Mouse (Mus musculus) embryo, embryonic 9.5 days (tissue): Measurements from ENCODE around the gene Spin1.
"Not testable (repeated sequence)": the region's sequence is repeated elsewhere in the genome, so short reads cannot be mapped to it uniquely, and the experiment has no call there.

ENCODE experiments used
- DNase-seq: peaks from one replicate; pipeline ENCODE4 v3.0.0-alpha.2; 2017; ENCODE audit errors: extremely low spot score

The Spin1 gene

GRCm38 (mm10) chr13:51100233-51101015 lies at the start of gene Spin1:
Spin1 (plus strand) TSS chr13:51100880.
- DNase-seq = peak; percentile 83

DNA sequence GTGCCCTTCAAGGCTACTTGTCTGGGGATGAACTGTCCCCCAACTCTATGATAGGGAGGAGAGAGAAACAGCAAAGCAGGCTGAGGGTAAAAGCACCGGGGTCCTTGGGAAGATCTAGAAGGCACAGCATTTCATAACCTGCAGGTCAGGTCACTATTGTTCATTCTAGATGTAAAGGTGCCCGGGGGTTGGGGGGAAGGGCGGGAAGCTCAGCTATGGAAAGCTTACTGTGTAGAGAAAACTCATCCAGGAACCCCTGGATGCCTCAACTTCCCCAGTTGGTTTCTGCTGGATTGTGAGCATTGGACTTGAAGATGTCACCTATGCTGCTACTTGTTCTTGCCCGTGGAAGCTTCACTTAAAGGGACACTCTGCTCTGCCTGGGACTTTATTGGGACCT lies 49.7 kb upstream of the Spin1 start:
- DNase-seq = no peak

DNA sequence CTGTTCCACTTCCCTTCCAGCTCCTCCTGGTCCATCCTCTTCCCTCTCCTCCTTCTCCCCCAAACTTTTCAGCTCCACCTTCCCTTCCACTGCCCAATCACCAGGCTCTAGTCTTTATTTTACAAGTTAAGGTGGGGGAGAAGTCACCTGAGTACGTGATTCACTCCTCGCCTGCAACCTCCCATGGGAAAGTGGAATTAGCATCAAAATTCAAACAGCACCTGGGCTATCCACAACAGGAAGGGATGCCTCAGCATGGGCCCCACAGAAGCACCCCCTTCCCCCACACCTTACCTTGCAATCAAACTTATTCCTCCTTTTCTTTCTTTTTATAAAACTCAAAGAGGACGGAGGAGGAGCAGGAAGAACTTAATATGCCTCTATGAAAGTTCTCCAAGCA lies 48.3 kb upstream of the Spin1 start:
- no peak for DNase-seq

GRCm38 (mm10) chr13:51063024-51063423 lies 37.7 kb upstream of the Spin1 start:
- DNase-seq = no peak

DNA sequence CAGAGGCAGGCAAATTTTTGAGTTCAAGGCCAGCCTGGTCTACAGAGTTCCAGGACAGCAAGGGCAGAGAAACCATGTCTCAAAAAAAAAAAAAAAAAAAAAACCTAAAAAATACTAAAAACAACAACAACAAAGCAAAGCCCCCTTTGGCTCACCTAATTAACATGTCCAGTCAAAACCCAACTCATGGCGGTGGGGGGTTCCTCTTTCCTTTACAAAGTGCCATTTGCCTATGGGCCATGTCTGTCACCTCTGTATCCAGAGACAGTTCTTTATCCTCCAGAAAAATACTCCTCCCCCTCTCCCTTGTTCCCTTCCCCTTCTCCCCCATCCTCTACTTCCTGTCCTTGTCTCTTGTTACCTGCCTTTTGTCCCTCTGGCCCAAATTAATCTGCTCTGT lies 37.0 kb upstream of the Spin1 start:
- no peak for DNase-seq

DNA sequence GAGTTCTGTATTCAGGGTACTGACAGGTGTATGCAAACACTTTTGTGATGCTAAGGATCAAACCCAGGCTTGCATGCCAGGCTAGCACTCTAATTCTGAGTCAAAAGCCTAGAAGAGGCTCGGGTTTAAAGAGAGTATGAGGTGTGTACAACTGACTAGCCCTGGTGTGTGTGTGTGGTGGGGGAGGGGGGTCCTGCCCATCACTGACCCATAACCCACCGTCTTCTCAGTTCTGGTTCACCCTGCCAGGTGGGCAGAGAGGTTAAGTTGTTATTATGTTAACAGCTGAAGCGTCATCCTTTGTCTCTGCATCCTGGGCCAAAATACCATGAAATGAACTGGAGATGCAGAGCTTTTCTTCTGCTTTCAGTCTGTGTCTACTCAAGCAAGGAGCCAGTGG lies 36.3 kb upstream of the Spin1 start:
- no peak for DNase-seq

- no peak for DNase-seq
These were observed 29.5 kb upstream of the Spin1 start for GRCm38 (mm10) chr13:51071063-51071680.

GRCm38 (mm10) chr13:51071763-51072276 lies 28.9 kb upstream of the Spin1 start:
- DNase-seq = no peak

DNA sequence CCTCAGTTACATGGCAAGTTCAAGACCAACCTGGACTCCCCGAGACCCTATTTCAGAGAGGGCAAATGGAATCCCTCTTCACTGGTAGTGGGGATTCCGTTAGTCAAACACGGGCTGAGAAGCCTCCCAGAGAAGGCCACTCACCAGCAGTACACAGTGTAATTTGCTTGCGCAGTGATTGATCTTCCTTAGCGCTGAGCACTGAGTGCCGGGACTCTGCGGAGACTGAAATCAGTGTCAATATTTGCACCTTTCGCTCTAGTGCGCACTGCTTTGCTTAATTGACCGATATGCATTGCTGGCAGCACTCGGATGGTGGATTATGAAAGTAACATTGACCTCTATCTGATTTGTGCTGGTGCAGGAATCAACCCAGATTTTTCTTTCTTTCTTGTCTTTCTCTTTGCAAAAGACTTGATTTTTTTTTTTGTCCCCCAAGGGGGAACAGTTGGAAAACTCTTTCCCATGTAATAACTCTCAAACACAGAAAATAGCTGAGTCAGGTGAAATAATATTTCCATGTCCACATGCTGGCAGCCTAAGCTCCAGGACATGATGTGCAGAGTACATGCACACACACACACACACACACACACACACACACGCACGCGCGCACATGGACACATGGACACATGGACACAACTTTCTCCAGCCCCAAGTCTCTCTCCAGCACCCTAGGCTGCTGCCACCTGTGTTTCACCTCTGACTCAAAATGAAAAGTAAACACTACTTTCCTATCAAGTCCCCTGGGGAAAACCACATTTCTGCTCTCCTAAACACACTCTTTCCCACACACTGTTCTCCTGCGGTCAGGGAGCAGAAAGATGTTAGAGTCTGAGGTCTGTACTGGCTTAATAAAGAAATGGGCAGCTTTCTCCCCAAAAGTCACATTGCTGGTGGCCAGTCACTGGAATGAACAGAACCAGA lies 27.5 kb upstream of the Spin1 start:
- DNase-seq = no peak

GRCm38 (mm10) chr13:51074081-51074680 lies 26.5 kb upstream of the Spin1 start:
- no peak for DNase-seq

DNA sequence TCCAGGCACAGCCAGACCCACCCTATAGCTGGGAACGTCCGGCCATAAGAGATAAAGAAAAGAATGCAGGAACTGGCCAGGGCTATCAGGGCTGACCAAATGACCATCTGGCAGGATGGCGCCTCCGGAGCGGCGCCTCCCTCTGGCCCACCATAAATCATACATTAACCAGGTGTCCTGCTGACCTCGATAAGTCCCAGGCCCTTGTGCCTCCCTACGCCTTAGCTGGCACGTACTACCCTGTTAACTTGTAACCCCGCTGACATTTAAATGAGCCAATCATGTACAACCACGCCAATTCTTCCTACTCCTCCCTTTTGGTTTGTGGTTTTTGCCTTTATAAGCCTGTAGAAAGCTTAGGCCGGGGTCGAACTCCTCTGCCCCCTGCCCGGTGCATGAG lies 24.5 kb upstream of the Spin1 start:
- not testable (repeated sequence) for DNase-seq

- DNase-seq = not testable (repeated sequence)
These were observed 22.1 kb upstream of the Spin1 start for GRCm38 (mm10) chr13:51078586-51078985.

DNA sequence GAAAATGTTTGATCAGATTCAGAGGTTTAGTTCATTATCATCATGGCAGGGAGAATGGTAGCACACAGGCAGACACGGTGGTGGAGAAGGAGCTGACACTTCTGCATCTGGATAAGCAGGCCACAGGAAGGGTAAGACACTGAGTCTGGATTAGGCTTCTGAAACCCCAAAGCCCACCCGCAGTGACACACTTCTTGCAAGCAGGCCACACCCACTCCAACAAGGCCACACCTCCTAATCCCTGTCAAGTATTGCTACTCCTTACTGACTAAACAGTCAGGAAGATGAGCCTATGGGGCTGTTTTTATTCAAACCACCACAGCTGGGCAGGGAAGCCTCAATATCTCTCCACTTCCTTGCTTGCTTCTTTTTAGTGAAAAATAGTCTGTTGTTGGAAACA lies 19.9 kb upstream of the Spin1 start:
- DNase-seq = no peak

GRCm38 (mm10) chr13:51084241-51084640 lies 16.4 kb upstream of the Spin1 start:
- no peak for DNase-seq

- DNase-seq = no peak
These were observed 14.7 kb upstream of the Spin1 start for GRCm38 (mm10) chr13:51085941-51086340.

GRCm38 (mm10) chr13:51087253-51087652 lies 13.4 kb upstream of the Spin1 start:
- DNase-seq = no peak

DNA sequence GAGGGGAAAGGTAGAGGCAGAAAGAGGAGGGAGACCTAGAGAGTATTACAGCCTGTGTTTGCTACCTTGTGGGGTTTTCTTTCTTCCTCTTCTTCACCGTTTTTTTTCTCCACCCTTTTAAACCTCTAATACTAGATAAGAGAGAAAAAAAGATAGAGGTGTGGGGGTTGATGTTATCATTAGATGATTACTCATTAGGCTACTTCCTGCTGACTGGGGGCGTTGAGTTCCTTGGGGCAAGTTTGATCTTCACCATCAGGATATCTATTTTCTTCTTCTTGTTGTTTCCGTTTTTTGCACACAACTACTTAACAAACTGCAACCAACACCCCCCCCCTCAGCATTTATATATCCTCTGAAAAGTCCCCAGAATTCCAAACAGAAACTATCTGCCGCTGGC lies 12.5 kb upstream of the Spin1 start:
- no peak for DNase-seq

GRCm38 (mm10) chr13:51089058-51089457 lies 11.6 kb upstream of the Spin1 start:
- DNase-seq = no peak

- no peak for DNase-seq
These were observed 10.5 kb upstream of the Spin1 start for GRCm38 (mm10) chr13:51090105-51090661.

GRCm38 (mm10) chr13:51093430-51093829 lies 7.2 kb upstream of the Spin1 start:
- DNase-seq = no peak
